Mouse (Mus musculus) hindbrain, embryonic 15.5 days (tissue): Measurements from ENCODE around the gene Slc39a11. TPM values are rescaled to one million over a fixed set of nuclear protein-coding genes. Genes with fewer than 3 reads are reported as not detected.

ENCODE experiments used
- ATAC-seq: fragments of 200-750 bp; cut with Nextera tagmentation; 2 replicates; pipeline ENCODE4 v1.8.0; 2017; ENCODE audit warnings: low read depth, moderate number of reproducible peaks, moderate TSS enrichment; ENCODE audit not compliant: low FRiP score
- H3K27ac ChIP-seq: fragments of 300-500 bp; sonication (generic); replicated peaks from 2 replicates; pipeline ENCODE4 v1.5.1; 2015; ENCODE audit warnings: mild to moderate bottlenecking, inconsistent platforms
- H3K27me3 ChIP-seq: fragments of 300-500 bp; sonication (generic); 2 replicates; pipeline ENCODE4 v1.6.1; 2015; ENCODE audit warnings: control low read depth, inconsistent platforms
- H3K36me3 ChIP-seq: fragments of 300-500 bp; sonication (generic); 2 replicates; pipeline ENCODE4 v1.6.1; 2015; ENCODE audit warnings: control low read depth, inconsistent platforms
- H3K4me1 ChIP-seq: fragments of 300-500 bp; sonication (generic); replicated peaks from 2 replicates; pipeline ENCODE4 v1.6.1; 2015; ENCODE audit warnings: control low read depth, inconsistent platforms
- H3K4me2 ChIP-seq: fragments of 300-500 bp; sonication (generic); 2 replicates; pipeline ENCODE4 v1.6.1; 2015; ENCODE audit warnings: moderate library complexity, mild to moderate bottlenecking, inconsistent platforms
- H3K4me3 ChIP-seq: fragments of 300-500 bp; sonication (generic); 2 replicates; pipeline ENCODE4 v1.5.1; 2015; ENCODE audit warnings: mild to moderate bottlenecking, inconsistent platforms
- H3K9ac ChIP-seq: fragments of 300-500 bp; sonication (generic); 2 replicates; pipeline ENCODE4 v1.6.1; 2015; ENCODE audit warnings: inconsistent platforms
- H3K9me3 ChIP-seq: fragments of 300-500 bp; sonication (generic); 2 replicates; pipeline ENCODE4 v1.6.1; 2016; ENCODE audit warnings: control low read depth, inconsistent platforms
- WGBS: fragments of 180-500 bp; shearing (Covaris S2); methylation state at CpG from one replicate; pipeline ENCODE4 v1.1.7; 2015; 5-methylcytosine and 5-hydroxymethylcytosine counted together
- polyA plus RNA-seq: library from polyadenylated mRNA; unstranded; fragments of >200 nt; fragmentation: Nextera tagmentation; extraction: Ambion mirVana; gene quantifications from 2 replicates; pipeline ENCODE4 v1.2.1, GENCODE M21; 2015

Slc39a11 gene
- polyA plus RNA-seq, 1 experiment from 2014 or later = 34.2 TPM

DNA sequence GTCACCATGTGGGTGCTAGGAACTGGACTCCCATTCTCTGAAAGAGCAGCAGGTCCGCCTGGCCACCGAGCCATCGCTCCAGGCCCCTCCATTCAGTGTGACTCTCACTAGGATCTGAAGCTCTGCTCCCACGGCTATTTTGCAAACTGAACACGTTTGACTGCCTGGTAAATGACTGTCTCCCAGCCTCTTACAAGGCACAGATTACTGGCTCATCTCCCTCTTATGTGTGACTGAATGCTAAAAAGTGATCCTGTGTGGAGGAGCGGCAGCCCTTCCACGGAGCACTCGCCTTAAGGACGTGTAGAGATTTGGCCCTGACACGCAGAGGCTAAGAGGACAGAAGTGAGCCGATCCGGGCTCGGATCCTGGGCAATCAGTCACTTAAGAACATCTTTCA lies 96.3 kb downstream of the Slc39a11 start:
- Histone ChIP-seq H3K27ac (peak overlapping the region; percentile 78), H3K9ac (no peak overlapping the region), H3K27me3 (no peaks in the 10 kb centered on the region), H3K4me3 (no peak overlapping the region), H3K9me3 (no peaks in the 10 kb centered on the region), H3K4me2 (no peak overlapping the region), H3K4me1 (peaks cover 27% of the 10 kb centered on the region), H3K36me3 (no peaks in the 10 kb centered on the region)
- ATAC-seq = 0 out of 2 replicates have a peak, but pooled peaks have one; percentile 28
- 63% methylated on average over 13 of the region's 13 CpGs for WGBS

DNA sequence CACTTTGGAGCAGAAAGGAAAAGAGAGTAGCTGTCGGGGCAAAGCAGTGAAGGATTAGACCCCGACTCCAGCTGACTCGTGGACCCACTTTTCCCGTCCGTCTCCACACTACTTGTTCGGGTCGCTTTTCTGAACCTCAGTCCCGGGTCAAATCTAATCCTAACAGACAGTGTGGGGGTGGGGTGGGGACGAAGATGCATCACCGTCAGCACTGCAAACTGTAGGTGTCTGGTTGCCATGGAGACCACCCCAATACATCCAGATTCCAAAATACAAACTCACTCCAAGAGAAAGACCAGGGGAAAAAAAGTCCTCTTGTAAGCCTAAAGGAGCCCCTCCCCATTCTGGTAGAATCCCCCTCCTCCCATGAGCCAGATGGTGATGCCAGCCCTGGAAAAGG lies 97.3 kb downstream of the Slc39a11 start:
- Histone ChIP-seq H3K9ac (no peak overlapping the region), H3K4me2 (no peak overlapping the region), H3K9me3 (no peaks in the 10 kb centered on the region), H3K4me3 (no peak overlapping the region), H3K36me3 (no peaks in the 10 kb centered on the region), H3K27ac (no peak overlapping the region), H3K27me3 (no peaks in the 10 kb centered on the region), H3K4me1 (peaks cover 27% of the 10 kb centered on the region)
- 66% methylated on average over 10 of the region's 10 CpGs for WGBS
- no peak for ATAC-seq

DNA sequence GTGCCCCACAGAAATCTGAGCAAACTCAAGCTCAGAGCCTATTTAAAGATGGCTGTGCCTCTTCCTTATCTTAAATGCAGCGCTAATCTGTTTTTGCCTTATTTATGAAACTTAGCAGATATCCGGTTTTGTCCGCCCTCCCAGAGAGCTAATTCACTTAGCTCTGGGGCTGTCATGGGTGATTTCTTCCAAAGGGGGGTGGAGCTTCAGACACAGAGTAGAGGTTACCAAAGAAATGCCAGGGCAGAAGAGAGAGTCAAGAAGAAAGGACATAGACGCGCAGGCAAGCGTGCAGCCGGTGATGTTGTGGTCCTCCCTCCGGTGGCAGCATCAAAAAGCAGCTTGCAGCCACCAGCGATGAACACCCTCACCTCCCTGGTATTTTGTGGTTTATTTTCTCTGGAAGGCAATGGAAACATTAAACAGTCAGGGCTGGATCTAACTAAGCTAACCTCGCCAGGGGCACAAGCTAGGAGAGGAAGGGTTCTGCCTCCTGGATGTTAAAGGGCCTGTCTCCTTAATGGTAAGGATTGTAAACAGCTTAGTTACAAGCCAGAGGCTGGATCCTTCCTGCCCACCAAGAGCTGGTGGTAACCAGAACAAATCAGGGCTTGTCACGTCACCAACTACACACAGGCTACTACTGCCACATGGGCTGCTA lies 103.5 kb downstream of the Slc39a11 start:
- H3K36me3 ChIP-seq = no peaks in the 10 kb centered on the region
- no peak for ATAC-seq
- 0 out of 2 replicates have a peak overlapping the region, but pooled peaks have one; percentile 25 for H3K27ac ChIP-seq
- H3K4me2 ChIP-seq = no peak overlapping the region
- no peak overlapping the region for H3K9ac ChIP-seq
- H3K4me3 ChIP-seq = no peak overlapping the region
- WGBS = 70% methylated on average over 11 of the region's 11 CpGs
- H3K9me3 ChIP-seq = no peaks in the 10 kb centered on the region
- H3K4me1 ChIP-seq = 0 out of 2 replicates have a peak, but pooled peaks cover under 1% of the 10 kb centered on the region
- no peaks in the 10 kb centered on the region for H3K27me3 ChIP-seq

GRCm38 (mm10) chr11:113544017-113544640 lies 105.8 kb downstream of the Slc39a11 start:
- H3K4me2 ChIP-seq = no peak overlapping the region
- no peaks in the 10 kb centered on the region for H3K9me3 ChIP-seq
- no peaks in the 10 kb centered on the region for H3K27me3 ChIP-seq
- no peak overlapping the region for H3K27ac ChIP-seq
- no peak overlapping the region for H3K9ac ChIP-seq
- H3K4me1 ChIP-seq = no peaks in the 10 kb centered on the region; the same call in 1 of the 2 replicates
- ATAC-seq = no peak
- 90% methylated on average over 11 of the region's 11 CpGs for WGBS
- no peak overlapping the region for H3K4me3 ChIP-seq
- no peaks in the 10 kb centered on the region for H3K36me3 ChIP-seq

DNA sequence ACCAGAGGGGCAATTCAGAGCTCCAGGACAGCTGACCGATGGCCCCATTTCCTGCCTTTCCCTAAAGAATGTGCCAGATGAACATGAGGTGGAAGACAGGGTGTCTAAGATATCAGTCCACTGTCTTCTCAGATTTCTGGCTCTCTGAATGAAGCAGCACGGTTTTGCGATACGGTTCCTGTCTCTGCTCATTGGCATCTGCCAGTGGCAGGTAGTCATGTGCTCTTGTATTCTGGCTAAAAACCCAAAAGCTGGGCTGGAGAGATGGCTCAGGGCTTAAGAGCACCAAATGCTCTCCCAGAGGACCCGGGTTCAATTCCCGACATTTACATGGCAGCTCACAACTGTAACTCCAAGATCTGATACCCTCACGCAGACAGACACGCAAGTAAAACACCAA lies 108.8 kb downstream of the Slc39a11 start:
- no peaks in the 10 kb centered on the region; the same call in 1 of the 2 replicates for H3K4me1 ChIP-seq
- no peak for ATAC-seq
- no peaks in the 10 kb centered on the region for H3K27me3 ChIP-seq
- WGBS = 94% methylated on average over 8 of the region's 8 CpGs
- H3K4me3 ChIP-seq = no peak overlapping the region
- no peak overlapping the region for H3K9ac ChIP-seq
- H3K36me3 ChIP-seq = no peaks in the 10 kb centered on the region
- H3K9me3 ChIP-seq = no peaks in the 10 kb centered on the region
- H3K27ac ChIP-seq = no peak overlapping the region
- no peak overlapping the region for H3K4me2 ChIP-seq

DNA sequence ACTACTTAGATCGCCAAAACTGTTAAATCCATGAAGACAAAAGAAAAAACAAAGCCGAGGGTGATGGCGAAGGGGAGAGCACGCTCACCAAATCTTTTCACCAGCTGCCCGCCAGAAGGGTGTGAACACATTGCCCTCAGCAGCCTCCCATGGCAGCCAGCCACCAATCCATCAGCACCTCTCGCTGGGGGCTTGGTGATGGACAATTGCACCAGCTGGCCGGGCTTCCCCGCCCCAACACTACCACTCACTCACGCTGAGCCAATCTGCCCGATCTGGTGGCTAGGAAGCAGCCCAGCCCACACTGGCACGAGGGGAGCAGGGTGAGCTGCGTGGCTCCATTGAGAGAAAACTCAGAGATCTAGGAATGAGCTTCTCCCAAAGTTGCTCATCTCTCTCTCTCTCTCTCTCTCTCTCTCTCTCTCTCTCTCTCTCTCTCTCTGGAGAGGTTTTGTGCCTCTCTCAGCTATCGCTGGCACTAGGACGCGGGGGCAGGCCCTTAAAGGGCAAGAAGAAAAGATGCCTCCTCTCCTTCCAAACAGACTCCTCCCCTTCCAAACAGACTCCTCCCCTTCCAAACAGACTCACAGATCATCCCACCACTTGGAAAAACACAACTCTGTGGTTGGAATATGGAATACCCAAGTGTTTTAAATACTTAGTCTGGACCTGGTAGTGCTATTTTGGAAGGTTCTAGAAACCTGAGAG lies 110.2 kb downstream of the Slc39a11 start:
- no peaks in the 10 kb centered on the region for H3K9me3 ChIP-seq
- peaks cover 1% of the 10 kb centered on the region for H3K4me1 ChIP-seq
- H3K9ac ChIP-seq = no peak overlapping the region
- no peaks in the 10 kb centered on the region for H3K27me3 ChIP-seq
- peak overlapping the region; percentile 67 for H3K27ac ChIP-seq
- peak; percentile 88 for ATAC-seq
- H3K4me3 ChIP-seq = no peak overlapping the region
- H3K36me3 ChIP-seq = no peaks in the 10 kb centered on the region
- 23% methylated on average over 15 of the region's 15 CpGs for WGBS
- peak overlapping the region; percentile 7; the same call in 1 of the 2 replicates for H3K4me2 ChIP-seq

- WGBS = 36% methylated on average over 6 of the region's 6 CpGs
- H3K9me3 ChIP-seq = no peaks in the 10 kb centered on the region
- peaks cover 7% of the 10 kb centered on the region for H3K4me1 ChIP-seq
- H3K27ac ChIP-seq = peak overlapping the region; percentile 67
- no peak overlapping the region for H3K9ac ChIP-seq
- peak; percentile 17 for ATAC-seq
- no peaks in the 10 kb centered on the region for H3K27me3 ChIP-seq
- no peaks in the 10 kb centered on the region for H3K36me3 ChIP-seq
- H3K4me3 ChIP-seq = no peak overlapping the region
- no peak overlapping the region for H3K4me2 ChIP-seq
These were observed 110.8 kb downstream of the Slc39a11 start for GRCm38 (mm10) chr11:113539079-113539478.

- ATAC-seq = no peak
- 87% methylated on average over 4 of the region's 4 CpGs for WGBS
- H3K27ac ChIP-seq = 0 out of 2 replicates have a peak overlapping the region, but pooled peaks have one; percentile 67
- no peaks in the 10 kb centered on the region for H3K27me3 ChIP-seq
- no peaks in the 10 kb centered on the region for H3K36me3 ChIP-seq
- H3K9ac ChIP-seq = no peak overlapping the region
- H3K9me3 ChIP-seq = no peaks in the 10 kb centered on the region
- no peak overlapping the region for H3K4me2 ChIP-seq
- no peak overlapping the region for H3K4me3 ChIP-seq
- peaks cover 12% of the 10 kb centered on the region for H3K4me1 ChIP-seq
These were observed 111.4 kb downstream of the Slc39a11 start for GRCm38 (mm10) chr11:113538406-113538917.

- ATAC-seq = no peak
- H3K4me3 ChIP-seq = no peak overlapping the region
These were observed 112.2 kb downstream of the Slc39a11 start for GRCm38 (mm10) chr11:113537715-113538114.

DNA sequence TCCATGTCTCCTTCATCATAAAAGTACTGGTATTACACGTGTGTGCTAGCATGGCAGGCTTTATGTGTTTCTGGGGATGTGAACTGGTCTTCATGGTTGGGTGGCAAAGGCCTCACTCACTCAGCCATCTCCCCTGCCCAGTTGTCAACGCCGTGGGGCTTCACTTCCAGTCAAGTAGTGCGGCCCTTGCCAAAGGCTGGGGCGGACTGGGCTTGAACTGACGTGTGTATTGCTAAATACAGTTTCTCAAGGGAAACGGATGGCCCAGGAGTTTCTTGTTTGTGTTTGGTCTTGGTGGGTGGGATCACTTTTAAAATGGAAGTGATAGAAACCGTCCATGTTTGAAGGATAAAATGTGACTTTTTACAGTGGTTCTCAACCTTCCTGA lies 112.7 kb downstream of the Slc39a11 start:
- WGBS = 87% methylated on average over 8 of the region's 8 CpGs
- Histone ChIP-seq H3K27me3 (no peaks in the 10 kb centered on the region), H3K4me2 (no peak overlapping the region), H3K9ac (no peak overlapping the region), H3K27ac (no peak overlapping the region), H3K36me3 (no peaks in the 10 kb centered on the region), H3K9me3 (no peaks in the 10 kb centered on the region), H3K4me1 (peaks cover 12% of the 10 kb centered on the region), H3K4me3 (no peak overlapping the region)
- ATAC-seq = no peak

More at GRCm38 (mm10) chr11:113537715-113538114, 112.2 kb downstream of the Slc39a11 start:
- Histone ChIP-seq H3K27me3 (no peaks in the 10 kb centered on the region), H3K4me1 (peaks cover 12% of the 10 kb centered on the region), H3K36me3 (no peaks in the 10 kb centered on the region), H3K9ac (no peak overlapping the region), H3K9me3 (no peaks in the 10 kb centered on the region), H3K27ac (no peak overlapping the region), H3K4me2 (no peak overlapping the region)
- 96% methylated on average over 7 of the region's 7 CpGs for WGBS

- Histone ChIP-seq H3K9ac (no peak overlapping the region), H3K27me3 (no peaks in the 10 kb centered on the region), H3K9me3 (no peaks in the 10 kb centered on the region), H3K4me2 (no peak overlapping the region), H3K4me3 (no peak overlapping the region), H3K27ac (no peak overlapping the region), H3K4me1 (peaks cover 12% of the 10 kb centered on the region), H3K36me3 (no peaks in the 10 kb centered on the region)
- no peak for ATAC-seq
- 91% methylated on average over 16 of the region's 16 CpGs for WGBS
These were observed 113.3 kb downstream of the Slc39a11 start for GRCm38 (mm10) chr11:113536308-113537198.
